Mouse (Mus musculus) bone marrow macrophage, adult 2 months (primary cell): ENCODE results near the gene Hbb-bs. TPM values are rescaled to one million over a fixed set of nuclear protein-coding genes. Genes with fewer than 3 reads are reported as not detected.

ENCODE experiments used
- H3K27ac ChIP-seq: 2 replicates; pipeline ENCODE4 v1.5.1; 2012; ENCODE audit warnings: low read depth, low read length; ENCODE audit not compliant: insufficient read depth
- H3K4me1 ChIP-seq: 2 replicates; pipeline ENCODE4 v1.6.1; 2012; ENCODE audit warnings: low read length; ENCODE audit not compliant: control insufficient read depth, insufficient read depth
- H3K4me3 ChIP-seq: 2 replicates; pipeline ENCODE4 v1.5.1; 2012; ENCODE audit warnings: mild to moderate bottlenecking, low read length, moderate library complexity; ENCODE audit not compliant: insufficient read depth
- CTCF ChIP-seq: IDR thresholded peaks from 2 replicates; pipeline ENCODE4 v1.5.1; 2012; ENCODE audit warnings: low read depth, mild to moderate bottlenecking, low read length, moderate library complexity
- POLR2A ChIP-seq: IDR thresholded peaks from 2 replicates; pipeline ENCODE4 v1.6.1; 2012; ENCODE audit warnings: mild to moderate bottlenecking, low read depth, low read length, borderline replicate concordance
- polyA plus RNA-seq: library from polyadenylated mRNA; stranded (reverse); fragments of >200 nt; gene quantifications from 2 replicates; pipeline ENCODE4 v1.2.4, GENCODE M21; 2012; ENCODE audit not compliant: missing spikeins, insufficient read depth, insufficient read length

The Hbb-bs gene
- not detected in 2 replicates for polyA plus RNA-seq

- Histone ChIP-seq H3K4me3 (no peak within 1 kb of the TSS), H3K27ac (no peak within 1 kb of the TSS), H3K4me1 (no peaks in the 10 kb centered on the region)
- TF ChIP-seq POLR2A = no peak
- TF ChIP-seq CTCF = no peak
Measured at GRCm38 (mm10) chr7:103827808-103828207, at the start of gene Hbb-bs. Hbb-bs (minus strand) TSS chr7:103828096.

DNA sequence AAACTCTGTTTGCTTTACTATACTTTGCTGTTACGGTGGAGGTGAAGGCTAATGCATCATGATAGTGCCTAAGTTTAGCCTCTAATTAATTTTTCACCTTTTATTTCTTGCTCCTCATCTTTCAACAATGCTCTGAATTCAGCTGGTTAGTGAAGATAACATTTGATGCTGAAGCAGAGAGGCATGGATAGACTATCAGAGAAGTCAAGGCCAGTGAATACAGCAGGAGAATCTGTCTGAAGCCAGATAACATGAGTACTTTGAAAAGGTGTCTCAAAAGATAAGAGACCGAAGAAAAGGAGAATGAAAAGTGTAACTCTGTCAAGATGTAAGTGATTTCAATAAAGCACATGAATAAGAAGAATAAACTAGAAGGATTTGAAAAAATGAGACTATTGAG lies 49.2 kb upstream of the Hbb-bs start:
- no peak overlapping the region for H3K27ac ChIP-seq
- no peak overlapping the region for H3K4me3 ChIP-seq
- H3K4me1 ChIP-seq = no peaks in the 10 kb centered on the region
- TF ChIP-seq POLR2A = no peak
- TF ChIP-seq CTCF = no peak

DNA sequence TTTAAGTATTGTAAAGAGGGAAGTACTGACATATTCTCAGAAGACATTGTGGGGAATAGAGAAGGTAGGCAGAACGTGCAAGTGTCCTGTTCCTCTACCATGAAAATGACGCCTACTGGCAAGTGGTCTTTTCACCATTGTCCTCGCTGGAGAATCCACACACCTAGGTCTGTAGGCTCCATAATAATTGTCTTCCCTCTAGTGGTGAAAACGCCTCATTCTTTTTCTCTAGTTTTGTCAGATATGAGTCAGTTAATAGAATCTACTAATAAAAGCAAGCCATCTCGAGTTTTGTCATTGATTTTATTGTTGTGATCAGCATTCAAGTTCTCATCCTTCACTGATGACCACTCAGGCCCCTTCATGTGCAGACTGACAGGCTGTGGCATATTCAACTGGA lies 46.6 kb upstream of the Hbb-bs start:
- TF ChIP-seq POLR2A (no peak), CTCF (no peak)
- Histone ChIP-seq H3K27ac (no peak overlapping the region), H3K4me3 (no peak overlapping the region), H3K4me1 (no peaks in the 10 kb centered on the region)

DNA sequence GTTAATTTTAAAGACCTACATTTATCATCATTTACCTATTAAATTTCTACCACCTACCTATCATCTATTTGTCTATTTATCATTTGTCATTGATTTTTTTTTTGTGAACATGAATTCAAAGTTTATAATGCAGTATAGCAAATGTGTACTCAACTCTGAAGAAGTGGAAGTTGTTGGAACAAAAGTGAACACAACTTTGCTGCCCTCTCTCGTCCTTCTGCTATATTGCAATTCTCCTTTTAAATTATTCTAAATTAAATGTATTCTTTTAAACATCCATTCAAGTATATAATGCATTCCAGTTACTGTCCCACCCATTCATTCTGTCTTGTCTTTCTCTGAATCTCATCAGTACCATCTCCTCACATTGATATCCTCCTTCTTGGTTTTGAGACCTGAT lies 45.2 kb upstream of the Hbb-bs start:
- H3K4me3 ChIP-seq = no peak overlapping the region
- TF ChIP-seq POLR2A = no peak
- no peak for TF ChIP-seq CTCF
- no peak overlapping the region for H3K27ac ChIP-seq
- no peaks in the 10 kb centered on the region for H3K4me1 ChIP-seq

DNA sequence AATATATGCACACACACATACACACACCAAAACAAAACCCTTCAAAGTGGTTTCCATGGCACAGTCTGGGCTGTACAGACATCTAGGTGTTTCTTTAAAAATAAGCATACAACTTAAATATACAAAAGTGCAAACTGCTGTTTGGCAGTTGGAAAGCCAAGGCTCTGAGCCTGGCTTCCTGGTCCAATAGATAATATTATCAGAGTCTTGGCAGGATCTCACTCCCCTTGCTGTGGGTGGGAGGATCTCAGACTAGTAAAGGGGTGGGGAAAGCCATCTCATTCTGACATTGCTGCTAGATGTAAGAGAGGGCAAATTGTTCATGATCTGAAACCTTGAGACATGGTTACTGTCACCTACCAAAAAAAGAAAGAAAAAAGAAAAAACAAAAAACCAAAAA lies 42.8 kb upstream of the Hbb-bs start:
- TF ChIP-seq CTCF (no peak), POLR2A (no peak)
- H3K4me3 ChIP-seq = no peak overlapping the region
- H3K4me1 ChIP-seq = no peaks in the 10 kb centered on the region
- no peak overlapping the region for H3K27ac ChIP-seq

GRCm38 (mm10) chr7:103865716-103866115 lies 37.8 kb upstream of the Hbb-bs start:
- TF ChIP-seq CTCF (no peak), POLR2A (no peak)
- H3K4me1 ChIP-seq = peaks cover 4% of the 10 kb centered on the region; the same call in 1 of the 2 replicates
- H3K27ac ChIP-seq = no peak overlapping the region
- H3K4me3 ChIP-seq = no peak overlapping the region

GRCm38 (mm10) chr7:103861531-103861930 lies 33.6 kb upstream of the Hbb-bs start:
- H3K27ac ChIP-seq = no peak overlapping the region
- TF ChIP-seq CTCF (no peak), POLR2A (no peak)

DNA sequence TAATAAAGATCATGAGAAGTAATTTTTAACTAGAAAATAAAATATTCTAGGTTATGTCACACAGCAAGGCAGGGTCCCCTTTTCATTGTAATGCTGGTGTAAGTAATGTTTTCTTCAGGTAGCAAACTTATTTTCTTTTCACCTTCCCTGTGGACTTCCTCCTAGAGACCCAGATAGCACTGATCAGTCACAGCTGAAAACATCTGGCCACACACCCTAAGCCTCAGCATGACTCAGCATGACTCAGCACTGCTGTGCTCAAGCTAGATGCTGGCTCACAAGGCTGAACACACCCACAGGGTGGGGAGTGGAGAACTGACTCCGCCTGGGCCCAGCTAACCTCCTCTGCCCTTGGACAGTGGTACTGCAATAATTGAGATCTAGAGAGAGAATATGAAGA lies 33.0 kb upstream of the Hbb-bs start:
- Histone ChIP-seq H3K4me3 (no peak overlapping the region), H3K27ac (no peak overlapping the region), H3K4me1 (peaks cover 4% of the 10 kb centered on the region; the same call in 1 of the 2 replicates)
- TF ChIP-seq CTCF (no peak), POLR2A (no peak)

More at GRCm38 (mm10) chr7:103861531-103861930, 33.6 kb upstream of the Hbb-bs start:
- H3K4me3 ChIP-seq = no peak overlapping the region
- H3K4me1 ChIP-seq = peaks cover 4% of the 10 kb centered on the region; the same call in 1 of the 2 replicates

DNA sequence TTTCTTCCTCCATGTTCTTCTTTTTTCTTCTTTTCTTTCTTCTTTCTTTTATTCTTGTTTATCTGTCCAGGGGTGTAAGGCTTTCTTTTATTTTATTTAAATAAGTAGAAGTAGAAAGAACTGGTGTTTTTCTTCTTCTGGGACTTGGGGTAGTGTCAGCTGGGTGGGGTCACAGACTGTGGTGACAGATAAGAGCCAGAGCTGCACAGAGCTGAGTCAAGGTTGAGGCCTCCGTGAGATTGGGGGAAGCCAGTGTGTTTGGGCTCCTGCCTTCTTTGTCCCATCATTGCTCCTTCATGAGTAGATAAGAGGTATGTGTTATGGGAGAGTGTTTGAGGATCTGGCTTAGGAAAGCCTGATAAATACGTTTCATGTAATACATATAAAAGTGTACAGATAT lies 31.2 kb upstream of the Hbb-bs start:
- TF ChIP-seq CTCF = no peak
- TF ChIP-seq POLR2A = no peak
- Histone ChIP-seq H3K27ac (no peak overlapping the region), H3K4me3 (no peak overlapping the region), H3K4me1 (peaks cover 4% of the 10 kb centered on the region; the same call in 1 of the 2 replicates)

DNA sequence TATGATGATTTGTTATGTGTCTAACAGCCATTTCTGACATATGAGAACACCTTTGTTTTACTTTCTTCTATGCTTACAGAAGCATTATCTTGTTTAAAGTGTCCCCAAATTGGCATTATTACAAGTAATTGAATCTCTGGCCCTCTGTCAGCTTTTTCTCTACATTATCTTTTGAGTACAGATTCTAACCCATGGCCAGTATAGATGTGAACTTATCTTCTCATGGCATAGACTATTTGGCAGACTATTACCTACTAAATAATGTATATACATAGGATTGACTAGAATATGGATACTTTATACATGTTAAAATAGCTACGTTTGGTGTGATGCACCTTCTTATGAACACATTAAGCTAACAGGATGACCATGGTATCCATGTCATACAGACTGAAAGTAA lies 26.8 kb upstream of the Hbb-bs start:
- TF ChIP-seq CTCF (no peak), POLR2A (no peak)
- Histone ChIP-seq H3K4me3 (no peak overlapping the region), H3K4me1 (no peaks in the 10 kb centered on the region), H3K27ac (no peak overlapping the region)

DNA sequence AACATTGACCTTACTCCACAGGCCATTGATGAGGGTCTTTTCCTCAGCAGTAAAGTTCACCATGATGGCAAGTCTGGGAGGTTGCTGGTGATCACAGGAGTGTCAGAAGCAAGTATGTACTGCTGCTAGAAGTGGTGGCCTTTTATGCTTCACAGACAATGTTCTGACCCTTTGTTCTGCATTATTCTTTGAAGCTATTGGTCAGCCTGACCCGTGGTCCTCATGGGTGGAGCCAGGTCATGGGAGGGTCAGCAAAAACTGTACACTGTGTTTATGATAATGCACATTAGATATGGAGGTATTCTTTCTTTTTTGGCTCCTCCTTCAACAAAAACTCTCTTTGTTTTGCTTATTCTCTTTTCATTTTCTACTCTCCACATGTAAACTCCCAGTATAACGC lies 25.2 kb upstream of the Hbb-bs start, which contains the start of gene Hbb-y:
TSS of gene Hbb-y (minus strand) at position 127 of the 400 bp plus-strand sequence.
- Histone ChIP-seq H3K4me1 (no peaks in the 10 kb centered on the region), H3K27ac (no peak within 1 kb of the TSS), H3K4me3 (no peak within 1 kb of the TSS)
- TF ChIP-seq POLR2A = no peak
- TF ChIP-seq CTCF = no peak
